8 mouse cellular contexts compared by ENCODE assay signal in the genomic region with DNA sequence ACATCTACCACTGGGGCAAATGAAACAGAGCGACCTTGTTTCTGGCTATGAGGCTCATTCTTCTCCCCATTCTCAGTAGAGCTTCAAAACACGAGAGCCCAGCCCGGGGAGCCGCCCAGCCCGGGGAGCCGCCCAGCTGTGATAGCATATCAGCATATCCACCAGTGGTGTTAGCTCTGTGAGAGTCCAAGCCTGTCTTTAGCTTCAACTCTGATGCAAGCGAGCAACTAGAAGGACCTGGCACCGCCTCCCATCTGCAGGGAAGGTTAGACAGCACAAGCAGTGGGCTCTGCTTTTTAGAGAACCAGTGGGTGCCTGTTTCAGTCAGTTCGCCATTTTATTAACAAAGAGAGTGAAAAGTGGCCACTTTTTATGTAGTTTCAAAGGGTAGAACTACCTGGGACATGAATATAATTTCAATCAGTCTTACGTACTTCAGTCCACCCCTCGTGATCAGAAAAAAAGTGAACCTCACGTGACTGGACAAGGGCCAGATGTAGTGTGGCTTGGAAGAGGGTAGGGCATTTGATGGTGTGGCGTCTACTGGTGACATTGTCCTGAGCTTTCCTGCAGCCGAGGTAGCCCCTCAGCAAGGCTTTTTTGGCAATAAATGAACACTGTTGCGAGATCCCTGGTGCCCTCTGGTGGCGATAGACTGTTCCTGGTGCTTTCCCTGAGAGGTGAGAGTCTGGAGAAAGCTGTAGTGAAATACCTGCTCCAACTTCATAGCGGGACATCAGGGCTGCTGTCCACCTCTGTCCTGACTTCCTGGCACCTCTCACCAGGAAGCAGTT.
DNase-seq lines count a peak whose midpoint lies in the region; ATAC-seq and TF ChIP-seq lines count a peak whose summit lies in the region.

No protein-coding gene starts in this region.

- peak; percentile 64; the same call in 1 of the 2 replicates for ATAC-seq in midbrain, embryonic 11.5 days (ENCODE audit: low FRiP score)
- ATAC-seq in stomach, postnatal 0 days (ENCODE audit: low FRiP score, low TSS enrichment), result 0 out of 2 replicates have a peak, but pooled peaks have one; percentile 59

- no peak overlapping the region for H3K4me3 ChIP-seq in ES-Bruce4 (ENCODE audit: low read depth, low read length)
- no peak overlapping the region for H3K4me3 ChIP-seq in midbrain, embryonic 11.5 days (ENCODE audit: low read depth, low read length)
- H3K4me3 ChIP-seq in stomach, postnatal 0 days (ENCODE audit: low read depth, low read length), result no peak overlapping the region

- no peaks in the 10 kb centered on the region for H3K4me1 ChIP-seq in ES-Bruce4 (ENCODE audit: control insufficient read depth, insufficient read depth, low read length)
- no peaks in the 10 kb centered on the region for H3K4me1 ChIP-seq in midbrain, embryonic 11.5 days (ENCODE audit: control insufficient read depth, insufficient read depth, low read length)
- H3K4me1 ChIP-seq in stomach, postnatal 0 days (replicated peaks; ENCODE audit: control insufficient read depth, insufficient read depth), result no peaks in the 10 kb centered on the region

- no peaks in the 10 kb centered on the region for H3K36me3 ChIP-seq in ES-Bruce4 (ENCODE audit: control insufficient read depth, insufficient read depth, low read length, poor library complexity, severe bottlenecking)
- no peaks in the 10 kb centered on the region for H3K36me3 ChIP-seq in midbrain, embryonic 11.5 days (ENCODE audit: control insufficient read depth, insufficient read depth, low read length)
- no peaks in the 10 kb centered on the region for H3K36me3 ChIP-seq in stomach, postnatal 0 days (ENCODE audit: control insufficient read depth, insufficient read depth, low read length)

- no peaks in the 10 kb centered on the region for H3K27me3 ChIP-seq in ES-Bruce4 (ENCODE audit: control insufficient read depth, insufficient read depth, low read length, poor library complexity, severe bottlenecking)
- no peaks in the 10 kb centered on the region for H3K27me3 ChIP-seq in midbrain, embryonic 11.5 days (ENCODE audit: control insufficient read depth, insufficient read depth, low read length)
- H3K27me3 ChIP-seq in stomach, postnatal 0 days (ENCODE audit: control insufficient read depth, insufficient read depth, low read length), result no peaks in the 10 kb centered on the region

- no peak overlapping the region for H3K27ac ChIP-seq in ES-Bruce4 (ENCODE audit: insufficient read depth, low read length)
- H3K27ac ChIP-seq in midbrain, embryonic 11.5 days (ENCODE audit: low read depth, low read length), result no peak overlapping the region
- no peak overlapping the region for H3K27ac ChIP-seq in stomach, postnatal 0 days (replicated peaks)

- H3K9me3 ChIP-seq in ES-Bruce4 (replicated peaks; ENCODE audit: control insufficient read depth, insufficient read depth, low read length, poor library complexity, severe bottlenecking), result no peaks in the 10 kb centered on the region
- H3K9me3 ChIP-seq in midbrain, embryonic 11.5 days (ENCODE audit: control insufficient read depth, low read length), result no peaks in the 10 kb centered on the region
- no peaks in the 10 kb centered on the region for H3K9me3 ChIP-seq in stomach, postnatal 0 days (ENCODE audit: control insufficient read depth, low read length)

- 52% methylated on average over 17 of the region's 17 CpGs for WGBS in midbrain, embryonic 11.5 days
- 36% methylated on average over 17 of the region's 17 CpGs for WGBS in stomach, postnatal 0 days

- TF ChIP-seq POLR2A in ES-Bruce4 (IDR thresholded peaks at IDR 0.05; ENCODE audit: insufficient read depth, low read length), result no peak

- peak; percentile 44 for DNase-seq in gastrocnemius, postnatal 10 days
- DNase-seq in gastrocnemius, adult 18-20 months (ENCODE audit: low spot score), result no peak
- peak; percentile 22 for DNase-seq in cerebellum, adult 9-11 months
- peak; percentile 35 to 38 for DNase-seq in frontal cortex, postnatal 25 days (ENCODE audit: low spot score in 2 of 2)
- peak; percentile 81 to 83 for DNase-seq in layer of hippocampus, postnatal 10 days (ENCODE audit: low spot score in 2 of 2)
- peak; percentile 92 for DNase-seq in midbrain, embryonic 11.5 days (ENCODE audit: low spot score, missing footprints)
- DNase-seq in stomach, postnatal 0 days (ENCODE audit: low spot score), result peak; percentile 52

- peak; percentile 63 for TF ChIP-seq CTCF in ES-Bruce4 (IDR thresholded peaks at IDR 0.05; ENCODE audit: low read depth, low read length)
- peak; percentile 82 for TF ChIP-seq CTCF in stomach, postnatal 0 days (IDR thresholded peaks at IDR 0.05; ENCODE audit: low read depth)

- no peak for TF ChIP-seq EP300 in ES-Bruce4 (IDR thresholded peaks at IDR 0.05; ENCODE audit: insufficient read depth, low read depth, low read length)
- no peak for TF ChIP-seq EP300 in stomach, postnatal 0 days (optimal IDR thresholded peaks at IDR 0.05)

- H3K9ac ChIP-seq in ES-Bruce4 (ENCODE audit: low read depth, poor library complexity, severe bottlenecking), result no peak overlapping the region
- no peak overlapping the region for H3K9ac ChIP-seq in midbrain, embryonic 11.5 days (ENCODE audit: low read length)
- H3K9ac ChIP-seq in stomach, postnatal 0 days (ENCODE audit: low read length), result no peak overlapping the region

- no peak overlapping the region for H3K4me2 ChIP-seq in midbrain, embryonic 11.5 days
- H3K4me2 ChIP-seq in stomach, postnatal 0 days (replicated peaks; ENCODE audit: low read depth), result no peak overlapping the region
